Mouse (Mus musculus) lung, postnatal 14 days (tissue): Measurements from ENCODE around the gene Aff3.

Experiments
- DNase-seq: peaks from one replicate; pipeline ENCODE4 v3.0.0; 2021

Aff3 gene

DNA sequence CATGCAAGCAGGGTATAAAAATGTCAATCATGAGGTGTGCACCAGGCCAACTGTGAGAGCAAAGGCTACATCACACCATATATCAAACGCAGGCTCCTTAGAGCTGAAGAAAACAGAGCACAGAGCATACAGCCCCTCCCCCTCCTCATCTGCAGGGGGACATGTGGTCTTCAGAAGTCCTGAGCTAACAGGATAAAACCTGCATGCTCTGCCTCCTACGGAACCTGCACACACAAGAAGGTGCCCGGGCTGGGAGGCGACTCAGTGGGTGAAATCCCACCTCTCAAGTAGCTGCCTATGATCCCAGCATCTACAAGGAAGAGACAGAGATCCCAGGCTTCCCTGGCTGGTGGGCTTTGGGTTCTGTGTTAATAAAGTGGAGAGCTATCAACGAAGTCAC is 70.0 kb downstream of the Aff3 start:
- no peak for DNase-seq

DNA sequence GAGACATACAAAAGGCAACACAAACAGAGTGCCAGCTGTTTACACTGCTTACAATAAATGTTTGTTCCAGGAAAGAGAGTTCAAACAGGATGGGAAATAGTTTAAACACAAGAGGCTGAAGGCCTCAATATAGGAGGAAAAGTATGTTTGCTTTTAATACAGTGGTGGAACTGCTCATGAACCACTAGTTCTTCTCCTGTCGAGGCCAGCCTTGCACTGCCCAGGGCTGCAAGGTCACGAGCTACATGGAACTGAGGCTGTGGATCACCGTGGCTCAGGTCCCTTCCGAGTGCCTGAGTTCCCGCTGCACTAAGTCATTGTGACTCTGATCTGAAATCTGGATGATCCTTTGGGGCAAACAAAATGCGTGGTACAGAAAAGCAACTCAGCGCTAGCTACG is 73.6 kb downstream of the Aff3 start:
- DNase-seq, result no peak

- DNase-seq, result no peak
Measured at GRCm38 (mm10) chr1:38588741-38589140, 76.0 kb downstream of the Aff3 start.

GRCm38 (mm10) chr1:38582328-38582727 is 82.4 kb downstream of the Aff3 start:
- DNase-seq, result no peak

- no peak for DNase-seq
Measured at GRCm38 (mm10) chr1:38580572-38580971, 84.2 kb downstream of the Aff3 start.

- DNase-seq, result no peak
Measured at GRCm38 (mm10) chr1:38578339-38578738, 86.4 kb downstream of the Aff3 start.

- no peak for DNase-seq
Measured at GRCm38 (mm10) chr1:38567791-38568190, 97.0 kb downstream of the Aff3 start.

GRCm38 (mm10) chr1:38566101-38566678 is 98.6 kb downstream of the Aff3 start:
- DNase-seq, result no peak

DNA sequence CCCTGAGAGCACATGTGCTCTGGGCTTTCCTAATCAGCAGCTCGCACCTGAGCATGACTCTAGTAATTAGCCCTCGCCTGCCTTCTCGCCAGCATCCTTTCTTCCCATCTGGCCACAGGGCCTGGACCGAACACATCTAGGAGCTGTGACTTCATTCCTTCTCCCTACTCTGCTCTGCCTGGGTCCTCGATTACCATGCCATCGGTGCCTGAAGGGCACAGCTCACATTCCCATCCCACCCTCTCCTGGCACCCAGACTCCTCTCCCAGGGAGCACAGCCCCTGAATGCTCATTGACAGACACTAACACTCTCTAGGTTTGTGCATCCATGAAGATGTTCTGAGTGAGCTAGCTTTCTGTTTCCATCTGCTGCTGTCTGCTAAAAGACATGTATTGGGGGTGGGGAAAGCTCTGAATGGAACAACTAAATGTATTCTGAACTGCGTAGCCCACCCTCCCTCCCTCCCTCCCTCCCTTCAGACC is 99.4 kb downstream of the Aff3 start:
- DNase-seq, result no peak

GRCm38 (mm10) chr1:38562397-38563199 is 102.2 kb downstream of the Aff3 start:
- no peak for DNase-seq

DNA sequence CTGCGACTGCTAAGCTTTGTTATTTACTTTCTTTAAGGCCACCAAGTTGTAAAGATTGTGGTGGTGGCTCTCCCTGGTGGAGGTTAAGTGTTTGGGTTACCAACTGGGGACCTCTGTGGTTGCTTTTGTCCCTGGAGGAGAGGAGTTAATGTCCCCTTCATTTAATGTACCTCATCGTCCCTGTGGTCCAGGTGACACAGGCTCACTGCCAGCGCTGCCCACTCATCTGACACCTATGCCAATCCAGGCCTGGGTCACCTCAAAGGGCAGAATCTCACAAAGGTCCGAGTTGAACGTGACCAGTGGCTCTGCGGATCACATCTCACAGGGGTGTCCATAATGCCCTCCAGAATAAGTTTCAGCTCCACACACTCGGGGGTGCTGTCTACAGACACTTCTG is 103.4 kb downstream of the Aff3 start:
- DNase-seq, result no peak

DNA sequence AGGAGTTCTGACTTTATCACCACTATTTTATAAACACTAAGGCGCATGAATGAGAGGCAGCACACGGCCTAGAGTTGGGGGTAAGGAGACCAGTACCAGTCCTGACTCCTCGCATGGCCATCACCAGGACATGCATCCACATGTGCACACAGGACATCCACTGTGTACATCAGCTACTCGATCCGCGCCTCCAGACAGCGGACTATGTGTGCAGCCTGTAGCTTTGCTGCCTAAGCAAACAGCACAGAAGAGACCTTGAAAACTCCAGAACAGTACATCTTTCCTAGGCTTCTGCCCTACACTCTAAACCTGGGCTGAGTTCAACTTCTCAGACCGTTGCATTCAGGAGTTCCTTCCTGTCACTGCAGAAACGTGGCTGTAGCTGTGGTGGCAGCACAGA is 104.1 kb downstream of the Aff3 start:
- DNase-seq, result no peak

DNA sequence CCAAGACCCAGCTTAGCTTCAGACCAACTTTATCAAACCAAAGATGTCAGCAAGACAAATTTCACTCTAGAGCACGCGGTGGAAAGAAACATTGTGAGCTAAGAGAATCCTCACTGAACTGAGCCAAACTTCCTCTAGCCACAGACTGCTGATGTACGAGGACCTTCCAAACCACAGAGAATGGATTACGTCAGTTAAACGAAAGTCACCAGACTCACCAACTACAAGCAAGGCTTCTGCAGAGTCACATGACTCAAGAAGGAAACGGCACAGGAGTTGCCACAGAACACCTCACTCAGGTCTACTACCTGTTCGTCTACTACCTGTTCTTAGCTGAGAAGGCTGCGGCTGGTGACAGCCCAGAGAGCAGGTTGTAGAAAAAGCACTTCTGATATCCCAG is 107.1 kb downstream of the Aff3 start:
- no peak for DNase-seq

DNA sequence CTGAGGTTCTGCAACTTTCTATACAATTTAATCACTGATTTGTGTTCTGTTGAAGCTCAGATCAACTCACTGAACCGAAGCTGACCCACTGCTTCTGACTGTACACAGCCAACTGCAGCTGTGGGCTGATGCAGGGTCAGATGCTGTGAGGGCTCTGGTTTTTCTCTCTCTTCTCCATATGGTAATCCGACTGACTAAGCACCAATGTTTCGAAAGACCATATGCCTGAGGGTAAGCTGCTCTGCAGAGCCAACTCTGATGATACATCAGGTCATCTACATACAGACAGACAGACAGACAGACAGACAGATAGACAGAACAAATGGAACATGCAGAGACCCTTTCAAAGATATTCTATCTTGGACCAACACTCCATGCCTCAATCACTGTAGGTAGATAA is 110.2 kb downstream of the Aff3 start:
- no peak for DNase-seq

DNA sequence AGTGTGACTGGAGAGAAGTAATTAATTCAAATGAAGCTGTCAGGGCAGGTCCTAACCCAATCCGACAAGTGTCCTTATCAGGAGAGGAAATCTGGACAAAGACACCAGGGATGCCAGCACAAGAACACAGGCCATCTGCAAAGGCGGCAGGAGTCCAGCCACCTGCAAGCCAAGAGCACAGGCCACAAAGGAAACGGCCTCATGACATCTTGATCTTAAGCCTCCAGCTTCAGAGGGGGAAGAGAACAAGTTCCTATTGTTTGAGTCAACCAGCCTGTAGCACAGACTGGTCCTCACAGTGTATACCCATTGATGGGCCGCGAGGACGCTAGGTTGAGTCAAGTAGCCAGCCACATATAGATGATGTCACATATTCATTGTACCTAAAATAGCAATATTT is 111.7 kb downstream of the Aff3 start:
- DNase-seq, result no peak

- DNase-seq, result no peak
Measured at GRCm38 (mm10) chr1:38550579-38550978, 114.2 kb downstream of the Aff3 start.

DNA sequence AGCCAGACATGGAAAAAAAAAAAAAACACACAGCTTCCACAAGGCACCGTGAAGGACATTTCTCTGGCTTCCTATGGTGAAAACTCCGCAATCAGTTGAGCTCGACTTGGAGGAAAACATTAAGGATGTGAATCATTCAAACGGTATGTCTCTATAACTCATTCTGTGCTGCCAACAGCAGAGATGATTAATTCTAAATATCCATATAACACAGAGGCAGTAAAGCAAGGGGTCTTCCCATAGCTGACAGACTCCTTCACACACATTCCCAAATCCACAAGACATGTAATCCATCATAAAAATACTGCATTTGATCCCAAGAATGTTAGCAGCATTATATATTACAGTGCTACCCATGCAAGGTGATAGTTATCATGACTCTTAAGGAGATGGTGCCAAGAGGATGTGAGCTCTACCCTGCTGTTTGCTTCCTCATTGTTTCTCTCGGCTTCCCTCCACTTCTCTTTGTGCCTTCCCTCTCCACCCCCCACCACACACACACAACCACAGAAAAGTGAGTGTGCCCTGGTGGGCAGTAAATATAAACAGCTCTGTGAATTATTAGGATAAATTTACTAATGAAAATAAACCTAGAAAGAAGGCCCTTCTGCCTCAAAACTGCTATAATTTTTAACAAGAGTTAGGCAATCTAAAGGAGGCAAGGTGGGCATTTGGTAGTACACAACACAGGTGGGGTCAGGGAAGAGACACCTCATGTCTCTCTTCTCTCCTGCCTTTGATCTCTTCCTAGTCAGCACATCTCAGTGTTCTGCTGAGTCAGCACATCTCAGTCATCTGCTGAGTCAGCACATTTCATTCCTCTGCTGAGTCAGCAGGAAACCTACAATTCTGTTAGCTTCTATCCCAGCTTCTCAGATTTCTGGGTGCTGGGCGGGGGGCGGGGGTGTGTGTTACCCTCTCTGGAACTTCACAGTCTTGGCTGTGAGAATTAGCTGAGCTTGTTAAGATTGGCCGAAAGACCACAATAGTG is 115.8 kb downstream of the Aff3 start:
- no peak for DNase-seq

DNA sequence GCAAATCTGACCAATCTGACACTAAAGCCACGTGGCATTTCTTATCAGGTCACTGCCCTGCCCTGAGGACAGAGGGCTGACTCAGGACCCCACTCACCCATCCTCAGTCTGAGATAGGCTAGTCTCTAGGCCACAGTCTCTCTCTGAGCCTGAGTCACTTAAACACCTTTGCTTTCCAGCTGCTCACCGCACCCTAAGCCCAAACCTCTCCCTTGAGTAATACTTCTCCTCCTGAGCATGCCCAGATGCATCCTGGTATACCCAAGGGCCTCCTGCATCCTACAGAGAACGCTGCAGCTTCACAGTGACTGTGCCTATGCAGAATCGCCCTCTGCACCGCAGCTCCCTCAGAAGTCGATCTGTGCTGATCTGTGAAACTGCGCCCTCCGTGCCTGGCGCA is 117.1 kb downstream of the Aff3 start:
- DNase-seq, result no peak

DNA sequence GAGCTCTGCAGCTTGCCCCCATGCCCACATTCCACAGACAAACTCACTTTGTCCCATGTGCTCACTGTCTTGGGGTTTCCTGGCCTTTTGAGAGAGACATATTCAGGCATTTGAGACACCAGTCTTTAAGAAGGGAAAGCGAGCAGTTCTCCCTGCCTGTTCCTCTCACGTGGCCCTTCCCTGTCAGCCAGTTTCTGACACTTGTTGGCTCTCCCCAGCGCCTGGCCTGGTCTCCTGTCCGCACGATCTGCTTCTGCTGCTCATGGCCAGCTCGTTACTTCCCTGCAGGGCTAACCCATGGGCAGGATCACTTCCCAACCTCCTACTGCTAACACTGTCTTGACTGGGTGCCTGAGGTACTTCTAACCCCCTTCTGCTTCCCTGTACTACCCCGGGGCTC is 118.1 kb downstream of the Aff3 start:
- no peak for DNase-seq

- DNase-seq, result peak; percentile 34
Measured at GRCm38 (mm10) chr1:38545282-38545945, 119.3 kb downstream of the Aff3 start.

GRCm38 (mm10) chr1:38544501-38544900 is 120.3 kb downstream of the Aff3 start:
- DNase-seq, result no peak

- DNase-seq, result no peak
Measured at GRCm38 (mm10) chr1:38541536-38541935, 123.2 kb downstream of the Aff3 start.
